Mouse (Mus musculus): ENCODE results near the gene 1810043G02Rik. TPM values are rescaled to one million over a fixed set of nuclear protein-coding genes. Genes with fewer than 3 reads are reported as not detected.

The 1810043G02Rik gene
- polyA plus RNA-seq, 1 experiment from 2014 or later, result 54.5 TPM

GRCm38 (mm10) chr10:77974811-77975210, 3.5 kb upstream of the 1810043G02Rik start:
- 76% methylated on average over 5 of the region's 5 CpGs for WGBS
- Histone ChIP-seq H3K4me1 (replicated peaks) (peaks cover 15% of the 10 kb centered on the region), H3K4me3 (no peak overlapping the region), H3K36me3 (no peaks in the 10 kb centered on the region), H3K27ac (replicated peaks) (no peak overlapping the region), H3K9ac (no peak overlapping the region), H3K9me3 (no peaks in the 10 kb centered on the region), H3K4me2 (no peak overlapping the region), H3K27me3 (no peaks in the 10 kb centered on the region)
- no peak for ATAC-seq (ENCODE audit: low FRiP score, low read depth)

- 51% methylated on average over 4 of the region's 4 CpGs for WGBS
- no peak overlapping the region for H3K9ac ChIP-seq
- H3K27ac ChIP-seq (replicated peaks), result no peak overlapping the region
- no peaks in the 10 kb centered on the region for H3K9me3 ChIP-seq
- no peaks in the 10 kb centered on the region for H3K36me3 ChIP-seq
- no peak for ATAC-seq (ENCODE audit: low FRiP score, low read depth)
- no peak overlapping the region for H3K4me2 ChIP-seq
- peaks cover 18% of the 10 kb centered on the region for H3K4me1 ChIP-seq (replicated peaks)
- no peak overlapping the region for H3K4me3 ChIP-seq
- H3K27me3 ChIP-seq, result no peaks in the 10 kb centered on the region
These were observed 2.7 kb upstream of the 1810043G02Rik start for GRCm38 (mm10) chr10:77975653-77976052.

GRCm38 (mm10) chr10:77976458-77977150, 1.7 kb upstream of the 1810043G02Rik start:
- 70% methylated on average over 8 of the region's 8 CpGs for WGBS
- H3K9me3 ChIP-seq, result no peaks in the 10 kb centered on the region
- ATAC-seq (ENCODE audit: low FRiP score, low read depth), result no peak

GRCm38 (mm10) chr10:77984660-77985059, 6.3 kb downstream of the 1810043G02Rik start:
- peak; percentile 39; the same call in 1 of the 2 replicates for ATAC-seq (ENCODE audit: low FRiP score, low read depth)
- Histone ChIP-seq H3K9ac (no peak overlapping the region), H3K9me3 (no peaks in the 10 kb centered on the region), H3K27me3 (no peaks in the 10 kb centered on the region), H3K4me3 (no peak overlapping the region), H3K36me3 (peaks cover 22% of the 10 kb centered on the region), H3K27ac (replicated peaks) (no peak overlapping the region), H3K4me1 (replicated peaks) (peaks cover 4% of the 10 kb centered on the region; the same call in 1 of the 2 replicates), H3K4me2 (no peak overlapping the region)
- WGBS, result 0% methylated on average over 4 of the region's 4 CpGs

More at GRCm38 (mm10) chr10:77976458-77977150, 1.7 kb upstream of the 1810043G02Rik start:
- no peak overlapping the region for H3K4me2 ChIP-seq
- no peak overlapping the region for H3K4me3 ChIP-seq
- H3K27me3 ChIP-seq, result no peaks in the 10 kb centered on the region
- H3K27ac ChIP-seq (replicated peaks), result no peak overlapping the region
- H3K4me1 ChIP-seq (replicated peaks), result peaks cover 18% of the 10 kb centered on the region
- H3K9ac ChIP-seq, result no peak overlapping the region
- H3K36me3 ChIP-seq, result no peaks in the 10 kb centered on the region

GRCm38 (mm10) chr10:77985775-77986174, 7.5 kb downstream of the 1810043G02Rik start:
- WGBS, result 75% methylated on average over 5 of the region's 5 CpGs
- no peak overlapping the region for H3K27ac ChIP-seq (replicated peaks)
- no peaks in the 10 kb centered on the region for H3K4me1 ChIP-seq (replicated peaks)
- no peak overlapping the region for H3K4me3 ChIP-seq
- H3K36me3 ChIP-seq, result peaks cover 33% of the 10 kb centered on the region
- H3K4me2 ChIP-seq, result no peak overlapping the region
- no peak for ATAC-seq (ENCODE audit: low FRiP score, low read depth)
- no peak overlapping the region for H3K9ac ChIP-seq
- no peaks in the 10 kb centered on the region for H3K27me3 ChIP-seq
- H3K9me3 ChIP-seq, result no peaks in the 10 kb centered on the region

GRCm38 (mm10) chr10:77995639-77996038, 17.3 kb downstream of the 1810043G02Rik start:
- Histone ChIP-seq H3K4me2 (no peak overlapping the region), H3K36me3 (peaks cover 49% of the 10 kb centered on the region), H3K27me3 (no peaks in the 10 kb centered on the region), H3K9ac (no peak overlapping the region), H3K4me3 (no peak overlapping the region), H3K27ac (replicated peaks) (no peak overlapping the region), H3K4me1 (replicated peaks) (no peaks in the 10 kb centered on the region), H3K9me3 (no peaks in the 10 kb centered on the region)
- ATAC-seq (ENCODE audit: low FRiP score, low read depth), result no peak
- 86% methylated on average over 3 of the region's 3 CpGs for WGBS

- peaks cover 33% of the 10 kb centered on the region for H3K36me3 ChIP-seq
- H3K4me3 ChIP-seq, result no peak overlapping the region
- H3K9ac ChIP-seq, result no peak overlapping the region
- ATAC-seq (ENCODE audit: low FRiP score, low read depth), result no peak
- no peaks in the 10 kb centered on the region for H3K27me3 ChIP-seq
- H3K4me1 ChIP-seq (replicated peaks), result 0 out of 2 replicates have a peak, but pooled peaks cover under 1% of the 10 kb centered on the region
- H3K4me2 ChIP-seq, result no peak overlapping the region
- no peak overlapping the region for H3K27ac ChIP-seq (replicated peaks)
- 88% methylated on average over 5 of the region's 5 CpGs for WGBS
- no peaks in the 10 kb centered on the region for H3K9me3 ChIP-seq
These were observed 21.9 kb downstream of the 1810043G02Rik start for GRCm38 (mm10) chr10:78000200-78000599.

GRCm38 (mm10) chr10:78001796-78002195, 23.5 kb downstream of the 1810043G02Rik start:
- 93% methylated on average over 11 of the region's 11 CpGs for WGBS
- ATAC-seq (ENCODE audit: low FRiP score, low read depth), result no peak

GRCm38 (mm10) chr10:78002316-78002715, 24.0 kb downstream of the 1810043G02Rik start:
- WGBS, result 93% methylated on average over 2 of the region's 2 CpGs
- H3K36me3 ChIP-seq, result peaks cover 25% of the 10 kb centered on the region

More at GRCm38 (mm10) chr10:78001796-78002195, 23.5 kb downstream of the 1810043G02Rik start:
- no peak overlapping the region for H3K27ac ChIP-seq (replicated peaks)
- no peaks in the 10 kb centered on the region for H3K27me3 ChIP-seq
- peaks cover 28% of the 10 kb centered on the region for H3K36me3 ChIP-seq
- no peak overlapping the region for H3K9ac ChIP-seq
- H3K4me1 ChIP-seq (replicated peaks), result peaks cover 15% of the 10 kb centered on the region
- H3K4me3 ChIP-seq, result no peak overlapping the region
- no peak overlapping the region for H3K4me2 ChIP-seq
- no peaks in the 10 kb centered on the region for H3K9me3 ChIP-seq

GRCm38 (mm10) chr10:78004479-78005100, 26.3 kb downstream of the 1810043G02Rik start:
- no peaks in the 10 kb centered on the region for H3K27me3 ChIP-seq
- H3K36me3 ChIP-seq, result peaks cover 15% of the 10 kb centered on the region
- 91% methylated on average over 3 of the region's 3 CpGs for WGBS
- no peaks in the 10 kb centered on the region for H3K9me3 ChIP-seq
- H3K4me2 ChIP-seq, result no peak overlapping the region
- peaks cover 37% of the 10 kb centered on the region for H3K4me1 ChIP-seq (replicated peaks)
- H3K9ac ChIP-seq, result no peak overlapping the region
- no peak overlapping the region for H3K27ac ChIP-seq (replicated peaks)
- no peak overlapping the region for H3K4me3 ChIP-seq
- no peak for ATAC-seq (ENCODE audit: low FRiP score, low read depth)

More at GRCm38 (mm10) chr10:78002316-78002715, 24.0 kb downstream of the 1810043G02Rik start:
- peaks cover 20% of the 10 kb centered on the region for H3K4me1 ChIP-seq (replicated peaks)
- no peaks in the 10 kb centered on the region for H3K9me3 ChIP-seq
- no peak overlapping the region for H3K4me3 ChIP-seq
- no peaks in the 10 kb centered on the region for H3K27me3 ChIP-seq
- no peak overlapping the region for H3K9ac ChIP-seq
- H3K27ac ChIP-seq (replicated peaks), result no peak overlapping the region
- no peak overlapping the region for H3K4me2 ChIP-seq
- no peak for ATAC-seq (ENCODE audit: low FRiP score, low read depth)

GRCm38 (mm10) chr10:78005791-78006438, 27.6 kb downstream of the 1810043G02Rik start:
- ATAC-seq (ENCODE audit: low FRiP score, low read depth), result no peak
- no peak overlapping the region for H3K4me2 ChIP-seq
- H3K27ac ChIP-seq (replicated peaks), result no peak overlapping the region
- H3K36me3 ChIP-seq, result peaks cover 1% of the 10 kb centered on the region
- WGBS, result 83% methylated on average over 4 of the region's 4 CpGs
- no peaks in the 10 kb centered on the region for H3K9me3 ChIP-seq
- H3K4me3 ChIP-seq, result no peak overlapping the region
- H3K9ac ChIP-seq, result no peak overlapping the region
- peaks cover 41% of the 10 kb centered on the region for H3K4me1 ChIP-seq (replicated peaks)
- no peaks in the 10 kb centered on the region for H3K27me3 ChIP-seq

GRCm38 (mm10) chr10:78007203-78007602, 28.9 kb downstream of the 1810043G02Rik start:
- H3K9ac ChIP-seq, result no peak overlapping the region
- no peak for ATAC-seq (ENCODE audit: low FRiP score, low read depth)
- peak overlapping the region; percentile 90; the same call in 1 of the 2 replicates for H3K4me2 ChIP-seq
- H3K27me3 ChIP-seq, result 0 out of 2 replicates have a peak, but pooled peaks cover 2% of the 10 kb centered on the region
- H3K4me1 ChIP-seq (replicated peaks), result peaks cover 41% of the 10 kb centered on the region
- no peak overlapping the region for H3K27ac ChIP-seq (replicated peaks)
- no peaks in the 10 kb centered on the region for H3K36me3 ChIP-seq
- no peak overlapping the region for H3K4me3 ChIP-seq
- WGBS, result 57% methylated on average over 7 of the region's 7 CpGs
- no peaks in the 10 kb centered on the region for H3K9me3 ChIP-seq

Data from hindbrain, embryonic 15.5 days (tissue).